Mouse (Mus musculus) left cerebral cortex, postnatal 4 days (tissue): ENCODE data around the gene Nexmif. TPM values are rescaled to one million over a fixed set of nuclear protein-coding genes. Genes with fewer than 3 reads are reported as not detected.
A peak's percentile ranks its signal among the peaks of the same experiment; 100 is the strongest.
"Not testable (repeated sequence)": the region's sequence is repeated elsewhere in the genome, so short reads cannot be mapped to it uniquely, and the experiment has no call there.

Experiments
- DNase-seq: peaks from one replicate; pipeline ENCODE4 v3.0.0-alpha.2; 2022
- intact Hi-C: fragments of 180-260 bp; cut with DNase I; formaldehyde crosslinking; loops from one replicate; pipeline ENCODE4 v1.15.1; 2025
- microRNA-seq: library from miRNA; unstranded; fragments of <30 nt; microRNA quantifications from one replicate; pipeline ENCODE4 v1.2.0, GENCODE M21; 2022
- total RNA-seq, 2 experiments: library from RNA; stranded (reverse); gene quantifications; 2 replicates each; pipeline ENCODE4 v1.2.3; 2021

Gene Nexmif
- total RNA-seq = 10 to 100 TPM; 94.0 to 98.9 TPM

- intact Hi-C loops = no loop called here
- DNase-seq = peak; percentile 59
Observed at GRCm38 (mm10) chrX:104200736-104201591, at the start of gene Nexmif. TSS of gene Nexmif (minus strand) at chrX:104201185.

- intact Hi-C loops = no loop called here
- DNase-seq = no peak
Observed at GRCm38 (mm10) chrX:104208701-104209100, 7.7 kb upstream of the Nexmif start.

GRCm38 (mm10) chrX:104201592-104202139, 681 bp upstream of the Nexmif start:
- intact Hi-C loops = no loop called here
- no peak for DNase-seq

GRCm38 (mm10) chrX:104200388-104200735, 623 bp downstream of the Nexmif start:
- no peak for DNase-seq
- intact Hi-C loops = no loop called here

GRCm38 (mm10) chrX:104199611-104200387, 1.2 kb downstream of the Nexmif start:
- intact Hi-C loops = no loop called here
- peak; percentile 65 for DNase-seq

GRCm38 (mm10) chrX:104199070-104199469, 1.9 kb downstream of the Nexmif start:
- no peak for DNase-seq
- intact Hi-C loops = no loop called here

- intact Hi-C loops = no loop called here
- no peak for DNase-seq
Observed at GRCm38 (mm10) chrX:104196561-104196960, 4.4 kb downstream of the Nexmif start.

- intact Hi-C loops = no loop called here
- peak; percentile 18 for DNase-seq
Observed at GRCm38 (mm10) chrX:104179257-104179656, 21.7 kb downstream of the Nexmif start.

GRCm38 (mm10) chrX:104150072-104150471, 50.9 kb downstream of the Nexmif start:
- intact Hi-C loops = no loop called here
- DNase-seq = no peak

- DNase-seq, intact Hi-C loops: not testable (repeated sequence)
Observed at GRCm38 (mm10) chrX:104115266-104115665, 85.7 kb downstream of the Nexmif start.

- DNase-seq = no peak
- intact Hi-C loops = no loop called here
Observed at GRCm38 (mm10) chrX:104114596-104114995, 86.4 kb downstream of the Nexmif start.

GRCm38 (mm10) chrX:104054848-104055247, 146.1 kb downstream of the Nexmif start:
- intact Hi-C loops = no loop called here
- DNase-seq = no peak

GRCm38 (mm10) chrX:104040276-104040675, 160.7 kb downstream of the Nexmif start:
- DNase-seq = no peak
- intact Hi-C loops = no loop called here

GRCm38 (mm10) chrX:104033843-104034242, 167.1 kb downstream of the Nexmif start:
- intact Hi-C loops = no loop called here
- no peak for DNase-seq

GRCm38 (mm10) chrX:104032756-104033155, 168.2 kb downstream of the Nexmif start:
- intact Hi-C loops = no loop called here
- peak; percentile 2 for DNase-seq

Small RNA genes within 50 kb of the gene (microRNA-seq; reads per million reads assigned to microRNA genes)
- gene Gm24993 (not detected), gene Mir672 (2,192 reads per million, percentile 83 among the genes with 10 or more reads in this experiment)

Other genes with a start within 250 kb of the Nexmif start
- gene Rlim, start 219.9 kb downstream of the Nexmif start, total RNA-seq = 10 to 100 TPM; 49.9 to 55.1 TPM
- 10 to 100 TPM; 15.8 to 18.9 TPM for gene Abcb7, start 212.7 kb upstream of the Nexmif start, total RNA-seq